Mouse (Mus musculus) liver, embryonic 16.5 days (tissue): Measurements from ENCODE around the gene Olfr96. TPM values are rescaled to one million over a fixed set of nuclear protein-coding genes. Genes with fewer than 3 reads are reported as not detected.
A peak's percentile ranks its signal among the peaks of the same experiment; 100 is the strongest.

Experiments
- ATAC-seq: fragments of 200-750 bp; cut with Nextera tagmentation; 2 replicates; pipeline ENCODE4 v1.8.0; 2017; ENCODE audit warnings: low read depth, mild to moderate bottlenecking, moderate number of reproducible peaks, moderate library complexity
- H3K27ac ChIP-seq: fragments of 300-500 bp; sonication (generic); 2 replicates; pipeline ENCODE4 v1.5.1; 2014; ENCODE audit warnings: mild to moderate bottlenecking, low read length
- H3K27me3 ChIP-seq: fragments of 300-500 bp; sonication (generic); 2 replicates; pipeline ENCODE4 v1.6.1; 2014; ENCODE audit warnings: low read depth, low read length, mixed read lengths; ENCODE audit not compliant: control insufficient read depth, insufficient read depth
- H3K36me3 ChIP-seq: fragments of 300-500 bp; sonication (generic); 2 replicates; pipeline ENCODE4 v1.6.1; 2014; ENCODE audit warnings: mild to moderate bottlenecking; ENCODE audit not compliant: control insufficient read depth, insufficient read depth
- H3K4me1 ChIP-seq: fragments of 300-500 bp; sonication (generic); 2 replicates; pipeline ENCODE4 v1.6.1; 2014; ENCODE audit warnings: low read depth, low read length, mixed read lengths; ENCODE audit not compliant: control insufficient read depth
- H3K4me2 ChIP-seq: fragments of 300-500 bp; sonication (generic); 2 replicates; pipeline ENCODE4 v1.6.1; 2014; ENCODE audit warnings: low read depth, low read length, mixed read lengths
- H3K4me3 ChIP-seq: fragments of 300-500 bp; sonication (generic); 2 replicates; pipeline ENCODE4 v1.5.1; 2014; ENCODE audit warnings: low read depth, mild to moderate bottlenecking, low read length
- H3K9ac ChIP-seq: fragments of 300-500 bp; sonication (generic); 2 replicates; pipeline ENCODE4 v1.6.1; 2014; ENCODE audit warnings: low read depth, low read length
- H3K9me3 ChIP-seq: fragments of 300-500 bp; sonication (generic); replicated peaks from 2 replicates; pipeline ENCODE4 v1.6.1; 2016; ENCODE audit warnings: low read length; ENCODE audit not compliant: control insufficient read depth
- WGBS: fragments of 180-500 bp; shearing (Covaris S2); extraction: QIAGEN DNeasy Blood & Tissue Kit; methylation state at CpG from one replicate; pipeline ENCODE4 v1.1.7; 2014; ENCODE audit not compliant: insufficient replicate concordance; 5-methylcytosine and 5-hydroxymethylcytosine counted together
- polyA plus RNA-seq: library from polyadenylated mRNA; unstranded; fragments of >200 nt; fragmentation: Nextera tagmentation; extraction: Ambion mirVana; gene quantifications from 2 replicates; pipeline ENCODE4 v1.2.1, GENCODE M21; 2015

Gene Olfr96
- not detected in 2 replicates for polyA plus RNA-seq

DNA sequence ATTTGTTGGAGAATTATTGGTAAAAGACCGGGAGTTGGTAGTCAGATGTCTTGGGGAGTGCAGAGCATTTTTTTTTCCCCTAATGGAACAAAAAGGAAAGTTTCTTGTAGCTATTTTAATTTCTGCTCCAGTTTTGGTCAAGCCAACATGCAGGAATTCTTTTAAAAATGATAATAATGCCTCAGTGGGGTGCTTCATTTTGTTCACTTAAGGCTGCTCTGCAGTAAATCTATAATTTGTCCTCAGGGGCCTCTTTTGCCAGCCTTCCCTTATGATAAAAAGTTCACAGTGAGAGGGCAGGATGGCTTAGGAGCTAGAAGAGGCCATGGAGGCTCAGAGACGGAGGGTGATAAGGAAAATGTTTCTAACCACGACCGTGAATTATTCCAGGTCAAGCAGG, at the start of gene Olfr96:
Gene Olfr96 (plus strand): TSS at position 301 of the 400 bp plus-strand sequence.
- Histone ChIP-seq H3K4me1 (no peaks in the 10 kb centered on the region), H3K27ac (no peak within 1 kb of the TSS), H3K4me3 (no peak within 1 kb of the TSS), H3K9ac (no peak within 1 kb of the TSS), H3K9me3 (no peaks in the 10 kb centered on the region), H3K27me3 (no peaks in the 10 kb centered on the region), H3K4me2 (no peak within 1 kb of the TSS), H3K36me3 (no peaks in the 10 kb centered on the region)
- ATAC-seq, result no peak
- 32% methylated on average over 4 of the region's 4 CpGs for WGBS

DNA sequence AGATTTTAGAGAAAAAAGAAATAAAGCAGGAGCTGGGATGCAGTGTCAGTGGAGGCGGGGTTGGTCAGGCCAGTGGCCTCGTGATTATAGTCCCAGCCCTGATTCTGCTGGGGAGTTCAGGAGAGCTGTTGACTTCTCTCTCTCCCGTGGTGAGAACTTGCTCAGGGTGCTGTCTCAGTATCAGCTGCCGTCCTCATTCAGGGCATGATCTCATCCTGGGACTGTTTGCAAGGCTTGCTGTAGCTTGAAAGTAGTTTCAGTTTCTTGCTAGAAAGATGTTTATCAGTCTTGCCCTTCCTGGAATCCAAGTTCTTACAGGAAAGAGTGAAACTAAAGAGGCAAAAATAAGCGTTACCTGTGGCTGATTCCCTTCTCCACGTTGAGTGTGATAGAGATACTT, 34.5 kb upstream of the Olfr96 start:
- H3K4me1 ChIP-seq, result no peaks in the 10 kb centered on the region
- H3K9ac ChIP-seq, result no peak overlapping the region
- no peaks in the 10 kb centered on the region for H3K27me3 ChIP-seq
- WGBS, result 20% methylated on average over 6 of the region's 6 CpGs
- H3K27ac ChIP-seq, result no peak overlapping the region
- H3K36me3 ChIP-seq, result no peaks in the 10 kb centered on the region
- no peak for ATAC-seq
- no peak overlapping the region for H3K4me2 ChIP-seq
- no peaks in the 10 kb centered on the region for H3K9me3 ChIP-seq
- no peak overlapping the region for H3K4me3 ChIP-seq

GRCm38 (mm10) chr17:37190711-37191110, 29.2 kb upstream of the Olfr96 start:
- no peak overlapping the region for H3K27ac ChIP-seq
- H3K4me3 ChIP-seq, result no peak overlapping the region
- no peaks in the 10 kb centered on the region for H3K4me1 ChIP-seq
- no peak overlapping the region for H3K9ac ChIP-seq
- H3K27me3 ChIP-seq, result no peaks in the 10 kb centered on the region
- no peaks in the 10 kb centered on the region for H3K9me3 ChIP-seq
- 40% methylated on average over 2 of the region's 2 CpGs for WGBS
- ATAC-seq, result no peak
- H3K4me2 ChIP-seq, result no peak overlapping the region
- H3K36me3 ChIP-seq, result no peaks in the 10 kb centered on the region

DNA sequence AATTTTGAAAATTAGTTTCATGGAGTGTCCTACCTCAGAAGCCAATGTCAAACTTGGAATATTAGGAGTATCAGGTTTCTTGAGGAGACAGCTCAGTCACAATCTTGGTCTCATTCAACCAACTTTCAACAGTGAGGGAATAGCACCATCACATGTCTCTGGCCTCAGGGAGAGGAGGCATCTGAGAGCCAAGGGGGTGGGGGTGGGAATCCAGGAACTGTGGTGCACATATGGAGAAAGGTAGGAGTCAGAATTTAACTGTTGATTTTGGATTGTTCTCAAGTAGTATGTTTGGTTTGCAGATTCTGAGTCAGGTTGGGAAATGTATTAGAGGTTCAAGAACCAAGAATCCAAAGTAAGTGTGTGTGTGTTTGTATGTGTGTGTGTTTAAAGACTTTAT, 26.9 kb upstream of the Olfr96 start:
- H3K27ac ChIP-seq, result no peak overlapping the region
- no peaks in the 10 kb centered on the region for H3K36me3 ChIP-seq
- ATAC-seq, result no peak
- no peaks in the 10 kb centered on the region for H3K4me1 ChIP-seq
- no peak overlapping the region for H3K4me3 ChIP-seq
- no peak overlapping the region for H3K4me2 ChIP-seq
- H3K9ac ChIP-seq, result no peak overlapping the region
- peaks cover 20% of the 10 kb centered on the region for H3K27me3 ChIP-seq
- H3K9me3 ChIP-seq, result no peaks in the 10 kb centered on the region

DNA sequence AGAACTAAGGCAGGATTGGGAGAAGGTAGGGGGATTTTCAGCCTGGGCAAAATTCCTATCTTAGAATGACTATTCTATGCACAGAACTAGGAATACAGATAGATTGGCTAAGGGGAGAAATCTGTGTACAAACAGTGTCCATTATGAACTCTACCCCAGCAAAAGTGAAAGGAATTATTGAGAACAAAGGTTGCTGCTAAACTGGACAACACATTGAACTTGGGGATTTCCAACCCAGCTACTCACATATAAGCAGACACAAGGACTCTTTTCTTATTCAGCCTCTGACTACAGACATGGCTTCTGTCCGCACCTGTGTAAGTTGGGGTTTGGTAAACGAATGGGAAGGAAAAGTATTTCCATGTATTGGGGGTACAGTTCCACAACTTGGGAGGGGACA, 26.3 kb upstream of the Olfr96 start, which contains the start of gene Ubd:
Gene Ubd (plus strand): TSS at position 237 of the 400 bp plus-strand sequence.
- Histone ChIP-seq H3K4me2 (no peak within 1 kb of the TSS), H3K27ac (no peak within 1 kb of the TSS), H3K36me3 (no peaks in the 10 kb centered on the region), H3K9ac (no peak within 1 kb of the TSS), H3K27me3 (peaks cover 21% of the 10 kb centered on the region), H3K4me1 (no peaks in the 10 kb centered on the region), H3K4me3 (no peak within 1 kb of the TSS), H3K9me3 (no peaks in the 10 kb centered on the region)
- 55% methylated on average over 2 of the region's 2 CpGs for WGBS
- ATAC-seq, result no peak

GRCm38 (mm10) chr17:37194782-37195181, 25.2 kb upstream of the Olfr96 start:
- Histone ChIP-seq H3K27me3 (peaks cover 21% of the 10 kb centered on the region), H3K36me3 (no peaks in the 10 kb centered on the region), H3K27ac (no peak overlapping the region), H3K9ac (no peak overlapping the region), H3K9me3 (no peaks in the 10 kb centered on the region), H3K4me1 (no peaks in the 10 kb centered on the region), H3K4me3 (no peak overlapping the region), H3K4me2 (no peak overlapping the region)
- no peak for ATAC-seq
- 68% methylated on average over 5 of the region's 5 CpGs for WGBS

- H3K4me2 ChIP-seq, result peak overlapping the region; percentile 39
- H3K4me1 ChIP-seq, result no peaks in the 10 kb centered on the region
- 0 out of 2 replicates have a peak, but pooled peaks have one; percentile 9 for ATAC-seq
- H3K9ac ChIP-seq, result no peak overlapping the region
- peak overlapping the region; percentile 30 for H3K4me3 ChIP-seq
- no peaks in the 10 kb centered on the region for H3K36me3 ChIP-seq
- H3K27me3 ChIP-seq, result peaks cover 21% of the 10 kb centered on the region
- WGBS, result 1% methylated on average over 75 of the region's 77 CpGs
- no peaks in the 10 kb centered on the region for H3K9me3 ChIP-seq
- H3K27ac ChIP-seq, result no peak overlapping the region
These were observed 22.9 kb upstream of the Olfr96 start for GRCm38 (mm10) chr17:37196845-37197724.

DNA sequence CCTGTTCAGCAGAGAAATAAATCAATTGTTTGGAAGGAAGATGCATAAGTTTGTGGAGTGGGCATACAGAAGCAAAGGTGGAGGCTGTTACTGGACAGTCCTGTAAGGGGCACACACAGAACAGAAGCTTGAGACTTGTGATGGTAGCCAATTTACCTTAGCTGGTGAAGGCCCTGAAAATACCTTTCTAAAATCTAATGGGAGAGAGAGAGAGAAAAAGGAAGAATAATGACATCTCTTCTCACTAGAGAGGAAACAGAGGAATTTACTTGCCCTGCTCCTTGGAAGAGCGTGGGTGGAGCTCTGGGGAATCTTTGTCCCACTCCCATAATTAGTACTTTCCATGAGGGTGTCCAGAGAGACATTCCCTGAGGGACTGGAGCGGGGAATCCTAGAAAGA, 19.1 kb upstream of the Olfr96 start, which contains the start of gene Olfr94:
Gene Olfr94 (minus strand): TSS at position 101 of the 400 bp plus-strand sequence.
- Histone ChIP-seq H3K4me1 (no peaks in the 10 kb centered on the region), H3K27me3 (peaks cover 21% of the 10 kb centered on the region), H3K9ac (no peak within 1 kb of the TSS), H3K4me2 (no peak within 1 kb of the TSS), H3K27ac (no peak within 1 kb of the TSS), H3K9me3 (no peaks in the 10 kb centered on the region), H3K36me3 (no peaks in the 10 kb centered on the region), H3K4me3 (no peak within 1 kb of the TSS)
- WGBS, result 54% methylated on average over 2 of the region's 2 CpGs
- ATAC-seq, result no peak

DNA sequence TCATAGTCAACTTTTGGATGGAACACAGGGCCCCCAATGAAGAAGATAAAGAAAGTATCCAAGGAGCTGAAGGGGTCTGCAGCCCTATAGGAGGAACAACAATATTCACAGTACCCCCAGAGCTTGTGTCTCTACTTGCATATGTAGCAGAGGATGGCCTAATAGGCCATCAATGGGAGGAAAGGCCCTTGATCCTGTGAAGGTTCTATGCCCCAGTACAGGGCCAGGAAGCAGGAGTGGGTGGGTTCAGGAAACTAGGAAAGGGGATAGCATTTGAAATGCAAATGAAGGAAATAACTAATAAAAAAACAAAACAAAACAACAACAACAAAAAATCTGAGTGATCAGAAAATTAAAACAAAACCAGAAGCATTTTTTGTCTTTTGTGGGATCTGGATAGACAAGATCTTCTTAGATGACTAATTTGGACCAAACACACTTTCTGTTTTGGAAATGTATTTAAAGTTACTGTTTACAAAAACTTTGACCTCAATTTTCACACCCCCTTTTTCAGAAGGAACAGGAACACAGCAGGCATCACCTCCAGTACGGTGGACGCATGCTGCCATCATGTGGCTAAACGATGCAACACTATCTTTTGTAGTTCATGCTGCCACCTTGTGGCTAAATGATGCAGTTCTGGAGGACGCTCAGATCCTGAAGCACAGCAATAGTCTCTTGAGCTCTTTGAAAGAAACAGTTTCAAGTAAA, 16.6 kb upstream of the Olfr96 start:
- Histone ChIP-seq H3K9me3 (no peaks in the 10 kb centered on the region), H3K9ac (no peak overlapping the region), H3K4me2 (no peak overlapping the region), H3K4me3 (no peak overlapping the region), H3K27ac (no peak overlapping the region), H3K4me1 (no peaks in the 10 kb centered on the region), H3K36me3 (no peaks in the 10 kb centered on the region), H3K27me3 (no peaks in the 10 kb centered on the region; the same call in 1 of the 2 replicates)
- ATAC-seq, result peak; percentile 51
- 1% methylated on average over 4 of the region's 4 CpGs for WGBS
